Mouse (Mus musculus) CH12.LX (cell line): ENCODE data around the gene Fam169b.

ENCODE experiments used
- CTCF ChIP-seq, 2 experiments: IDR thresholded peaks in 1 of 2; conservative IDR thresholded peaks in 1 of 2; 2 replicates each; pipeline ENCODE4 v1.5.1; 2011 to 2012; ENCODE audit warnings: low read depth in 2 of 2, low read length in 2 of 2, improper control_type of control experiment in 1 of 2, inconsistent platforms in 1 of 2, mild to moderate bottlenecking in 1 of 2, moderate library complexity in 1 of 2
- E2F4 ChIP-seq: IDR thresholded peaks from 2 replicates; pipeline ENCODE4 v1.6.1; 2011; ENCODE audit warnings: low read depth, low read length, improper control_type of control experiment; ENCODE audit not compliant: insufficient replicate concordance
- MXI1 ChIP-seq: IDR thresholded peaks from 2 replicates; pipeline ENCODE4 v1.6.1; 2011; ENCODE audit warnings: mild to moderate bottlenecking, low read depth, low read length, improper control_type of control experiment
- POLR2A ChIP-seq: IDR thresholded peaks from 2 replicates; pipeline ENCODE4 v1.6.1; 2011; ENCODE audit warnings: low read depth, mild to moderate bottlenecking, improper control_type of control experiment, low read length
- RAD21 ChIP-seq: IDR thresholded peaks from 2 replicates; pipeline ENCODE4 v1.6.1; 2011; ENCODE audit warnings: low read depth, mild to moderate bottlenecking, low read length, improper control_type of control experiment, moderate library complexity
- TCF12 ChIP-seq: IDR thresholded peaks from 2 replicates; pipeline ENCODE4 v1.6.1; 2014; ENCODE audit warnings: low read depth, mild to moderate bottlenecking, inconsistent platforms, low read length, improper control_type of control experiment
- USF1 ChIP-seq: IDR thresholded peaks from 2 replicates; pipeline ENCODE4 v1.6.1; 2014; ENCODE audit warnings: low read depth, mild to moderate bottlenecking, inconsistent platforms, low read length, improper control_type of control experiment

GRCm38 (mm10) chr7:68323051-68323450, 49.4 kb downstream of the Fam169b start:
- TF ChIP-seq MXI1, result no peak
- no peak for TF ChIP-seq TCF12
- TF ChIP-seq POLR2A, result no peak
- TF ChIP-seq USF1, result no peak
- TF ChIP-seq E2F4, result no peak
- no peak for TF ChIP-seq CTCF (conservative IDR thresholded peaks at IDR 0.05 in 1 of 2, IDR thresholded peaks at IDR 0.05 in 1 of 2; ENCODE audit: low read depth in 2 of 2, low read length in 2 of 2)
- TF ChIP-seq RAD21, result no peak
